Mouse (Mus musculus) spleen, postnatal 36 days (tissue): ENCODE data around the gene Gm20388.

Experiments used
- DNase-seq, 2 experiments: peaks; one replicate each; pipeline ENCODE4 v3.0.0; 2022; ENCODE audit warnings: low spot score in 2 of 2, mixed read lengths in 1 of 2

Gene Gm20388

GRCm38 (mm10) chr8:120042542-120043312, 132.1 kb downstream of the Gm20388 start:
- DNase-seq, result peak in 1 of 2 experiments; percentile 22

- no peak for DNase-seq
Measured at GRCm38 (mm10) chr8:120044907-120045306, 134.3 kb downstream of the Gm20388 start.

GRCm38 (mm10) chr8:120045471-120045870, 134.8 kb downstream of the Gm20388 start:
- DNase-seq, result no peak

GRCm38 (mm10) chr8:120046258-120047020, 135.8 kb downstream of the Gm20388 start:
- DNase-seq, result peak in 1 of 2 experiments; percentile 10

GRCm38 (mm10) chr8:120049949-120050348, 139.3 kb downstream of the Gm20388 start:
- peak; percentile 46 to 50 for DNase-seq

GRCm38 (mm10) chr8:120050376-120050775, 139.7 kb downstream of the Gm20388 start:
- no peak for DNase-seq

- DNase-seq, result no peak
Measured at GRCm38 (mm10) chr8:120051006-120051405, 140.4 kb downstream of the Gm20388 start.

- no peak for DNase-seq
Measured at GRCm38 (mm10) chr8:120051908-120052307, 141.3 kb downstream of the Gm20388 start.

- DNase-seq, result no peak
Measured at GRCm38 (mm10) chr8:120052318-120052717, 141.7 kb downstream of the Gm20388 start.

GRCm38 (mm10) chr8:120054833-120055232, 144.2 kb downstream of the Gm20388 start:
- DNase-seq, result no peak

GRCm38 (mm10) chr8:120057078-120057477, 146.4 kb downstream of the Gm20388 start:
- no peak for DNase-seq

GRCm38 (mm10) chr8:120062742-120063141, 152.1 kb downstream of the Gm20388 start:
- no peak for DNase-seq

GRCm38 (mm10) chr8:120063326-120063725, 152.7 kb downstream of the Gm20388 start:
- no peak for DNase-seq

GRCm38 (mm10) chr8:120065611-120066010, 155.0 kb downstream of the Gm20388 start:
- DNase-seq, result no peak

GRCm38 (mm10) chr8:120066226-120066625, 155.6 kb downstream of the Gm20388 start:
- DNase-seq, result no peak

GRCm38 (mm10) chr8:120067936-120068668, 157.5 kb downstream of the Gm20388 start:
- peak in 1 of 2 experiments; percentile 13 for DNase-seq

- peak; percentile 24 to 41 for DNase-seq
Measured at GRCm38 (mm10) chr8:120071684-120072083, 161.0 kb downstream of the Gm20388 start.

- DNase-seq, result no peak
Measured at GRCm38 (mm10) chr8:120072259-120072658, 161.6 kb downstream of the Gm20388 start.

GRCm38 (mm10) chr8:120072827-120073226, 162.2 kb downstream of the Gm20388 start:
- DNase-seq, result no peak

- DNase-seq, result no peak
Measured at GRCm38 (mm10) chr8:120074516-120074915, 163.9 kb downstream of the Gm20388 start.

- DNase-seq, result no peak
Measured at GRCm38 (mm10) chr8:120075347-120075746, 164.7 kb downstream of the Gm20388 start.

GRCm38 (mm10) chr8:120078080-120078479, 167.4 kb downstream of the Gm20388 start:
- DNase-seq, result peak; percentile 60 to 65
